Mouse (Mus musculus) bone marrow, adult 2 months (tissue): ENCODE data around the gene Nsun5.

ENCODE experiments used
- CTCF ChIP-seq: fragments of 200-500 bp; IDR thresholded peaks from 2 replicates; pipeline ENCODE4 v1.5.1; 2011; ENCODE audit warnings: low read length, control low read depth; ENCODE audit not compliant: control insufficient read depth, insufficient read depth
- POLR2A ChIP-seq: fragments of 200-500 bp; IDR thresholded peaks from 2 replicates; pipeline ENCODE4 v1.6.1; 2011; ENCODE audit warnings: low read depth, mild to moderate bottlenecking, control low read depth, low read length, borderline replicate concordance; ENCODE audit not compliant: control insufficient read depth

- no peak for TF ChIP-seq CTCF
- TF ChIP-seq POLR2A = no peak
Observed at GRCm38 (mm10) chr5:135352995-135353394, 16.8 kb upstream of the Nsun5 start, which contains the start of gene Trim50.
